Mouse (Mus musculus) B cell, adult 62 days (primary cell): ENCODE results near the gene Sco1. TPM values are rescaled to one million over a fixed set of nuclear protein-coding genes. Genes with fewer than 3 reads are reported as not detected.

Source experiments
- total RNA-seq: library from RNA; stranded (reverse); gene quantifications from 4 replicates; pipeline ENCODE4 v1.2.4, GENCODE M21; 2023

The Sco1 gene
- 9.5 to 12.5 TPM (median 10.8 TPM) in 4 replicates for total RNA-seq

GRCm38 (mm10) chr11:67052321-67052952 lies at the start of gene Sco1, which contains the start of gene Adprm:
Gene Sco1 (plus strand): TSS chr11:67052670.
Gene Adprm (minus strand): TSS chr11:67052594.

DNA sequence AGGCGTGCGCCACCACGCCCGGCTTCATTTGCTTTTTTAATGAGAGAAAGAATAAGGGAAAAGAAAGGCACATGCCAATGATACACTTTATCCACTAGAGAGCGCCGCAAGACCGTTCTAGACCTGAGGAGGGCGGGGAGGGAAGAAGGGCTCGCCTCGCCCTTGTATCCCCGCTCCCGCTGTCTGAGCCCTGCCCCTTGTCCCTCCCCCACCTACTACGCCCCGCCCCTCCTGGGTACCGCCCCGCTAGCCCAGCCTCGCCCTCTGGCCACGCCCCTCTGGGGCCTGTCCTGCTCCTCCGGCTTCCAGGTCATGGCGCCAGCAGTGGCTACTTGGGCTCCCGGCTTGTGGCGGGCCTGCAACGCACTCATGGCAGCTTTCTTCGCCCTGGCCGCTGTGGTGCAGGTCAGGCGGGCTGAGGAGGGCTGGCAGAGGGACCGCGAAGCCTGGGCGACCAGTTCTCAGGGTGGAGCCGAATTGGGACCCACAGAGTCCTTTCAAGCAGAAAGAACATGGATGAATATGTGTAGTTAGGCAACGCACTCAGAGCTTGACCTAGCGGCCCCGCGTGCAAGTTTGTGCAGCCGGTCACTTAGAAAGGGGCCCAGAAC lies 27.5 kb upstream of the Sco1 start, which contains the start of gene Tmem220:
Gene Tmem220, plus strand, starts transcription at position 288 of the 611 bp plus-strand sequence.

DNA sequence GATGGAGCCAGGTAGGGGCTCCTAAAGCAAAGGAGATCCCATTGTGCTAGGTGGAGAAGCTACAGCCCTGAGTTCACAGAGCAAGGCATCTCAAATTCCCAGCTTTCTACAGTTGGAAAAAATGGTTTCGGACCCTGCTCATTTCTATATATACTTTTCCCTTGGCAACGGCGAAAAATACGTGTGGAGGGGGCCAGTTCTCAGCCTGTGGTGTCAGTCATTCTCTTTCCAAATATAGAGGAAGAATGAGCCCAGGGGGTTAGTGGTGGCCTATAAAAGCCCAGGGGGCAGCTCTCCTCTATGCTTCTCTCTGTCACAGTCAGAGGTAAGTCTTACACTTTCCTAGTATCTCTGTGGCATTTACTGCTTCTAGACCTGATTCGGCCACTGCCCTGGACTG lies 25.5 kb downstream of the Sco1 start, which contains the start of gene Myh3:
Gene Myh3, plus strand, starts transcription at position 301 of the 400 bp plus-strand sequence.

Other genes starting within 250 kb of the Sco1 start
- gene Pirt, start 140.7 kb upstream of the Sco1 start, total RNA-seq: not detected in 4 replicates
- gene Tmem238l, start 96.0 kb upstream of the Sco1 start, total RNA-seq: not detected in 4 replicates
- 0.60 to 1.5 TPM in 2 of 4 replicates, not detected in the others for gene Tmem220, start 27.5 kb upstream of the Sco1 start, total RNA-seq
- 28.5 to 34.6 TPM (median 31.3 TPM) in 4 replicates for gene Adprm, start 76 bp upstream of the Sco1 start, total RNA-seq
- gene Myh3, start 25.6 kb downstream of the Sco1 start, total RNA-seq: 0.12 to 0.13 TPM in 2 of 4 replicates, not detected in the others
- not detected in 4 replicates for gene Myh2, start 118.4 kb downstream of the Sco1 start, total RNA-seq
- not detected in 4 replicates for gene Myh1, start 147.4 kb downstream of the Sco1 start, total RNA-seq
- gene Myh4, start 185.4 kb downstream of the Sco1 start, total RNA-seq: not detected in 4 replicates
- gene Myh8, start 224.5 kb downstream of the Sco1 start, total RNA-seq: not detected in 4 replicates